Mouse (Mus musculus) liver, embryonic 13.5 days (tissue): ENCODE results near the gene Uhrf2. TPM values are rescaled to one million over a fixed set of nuclear protein-coding genes. Genes with fewer than 3 reads are reported as not detected.
"Not testable (repeated sequence)": the region's sequence is repeated elsewhere in the genome, so short reads cannot be mapped to it uniquely, and the experiment has no call there.

Experiments
- ATAC-seq: fragments of 200-750 bp; cut with Nextera tagmentation; 2 replicates; pipeline ENCODE4 v1.8.0; 2017; ENCODE audit warnings: low read depth, mild to moderate bottlenecking, moderate number of reproducible peaks, moderate library complexity
- DNase-seq: peaks from one replicate; pipeline ENCODE4 v3.0.0; 2022
- H3K27ac ChIP-seq: fragments of 300-500 bp; sonication (generic); 2 replicates; pipeline ENCODE4 v1.5.1; 2015; ENCODE audit warnings: moderate library complexity, mild to moderate bottlenecking, inconsistent platforms
- H3K27me3 ChIP-seq: fragments of 300-500 bp; sonication (generic); 2 replicates; pipeline ENCODE4 v1.6.1; 2015; ENCODE audit warnings: mild to moderate bottlenecking, inconsistent platforms
- H3K36me3 ChIP-seq: fragments of 300-500 bp; sonication (generic); 2 replicates; pipeline ENCODE4 v1.6.1; 2015; ENCODE audit warnings: mild to moderate bottlenecking, inconsistent platforms
- H3K4me1 ChIP-seq: fragments of 300-500 bp; sonication (generic); replicated peaks from 2 replicates; pipeline ENCODE4 v1.6.1; 2015; ENCODE audit warnings: inconsistent platforms
- H3K4me2 ChIP-seq: fragments of 300-500 bp; sonication (generic); 2 replicates; pipeline ENCODE4 v1.6.1; 2015; ENCODE audit warnings: inconsistent platforms, mild to moderate bottlenecking, moderate library complexity
- H3K4me3 ChIP-seq: fragments of 300-500 bp; sonication (generic); replicated peaks from 2 replicates; pipeline ENCODE4 v1.5.1; 2015; ENCODE audit warnings: mild to moderate bottlenecking, inconsistent platforms
- H3K9ac ChIP-seq: fragments of 300-500 bp; sonication (generic); 2 replicates; pipeline ENCODE4 v1.6.1; 2015; ENCODE audit warnings: mild to moderate bottlenecking, inconsistent platforms
- H3K9me3 ChIP-seq: fragments of 300-500 bp; sonication (generic); replicated peaks from 2 replicates; pipeline ENCODE4 v1.6.1; 2016; ENCODE audit warnings: inconsistent platforms
- WGBS: fragments of 180-500 bp; shearing (Covaris S2); methylation state at CpG from one replicate; pipeline ENCODE4 v1.1.7; 2015; ENCODE audit not compliant: insufficient replicate concordance; 5-methylcytosine and 5-hydroxymethylcytosine counted together
- polyA plus RNA-seq: library from polyadenylated mRNA; unstranded; fragments of >200 nt; fragmentation: Nextera tagmentation; extraction: Ambion mirVana; gene quantifications from 2 replicates; pipeline ENCODE4 v1.2.1, GENCODE M21; 2015

Gene Uhrf2
- polyA plus RNA-seq, 1 experiment from 2014 or later, result 31.3 TPM

DNA sequence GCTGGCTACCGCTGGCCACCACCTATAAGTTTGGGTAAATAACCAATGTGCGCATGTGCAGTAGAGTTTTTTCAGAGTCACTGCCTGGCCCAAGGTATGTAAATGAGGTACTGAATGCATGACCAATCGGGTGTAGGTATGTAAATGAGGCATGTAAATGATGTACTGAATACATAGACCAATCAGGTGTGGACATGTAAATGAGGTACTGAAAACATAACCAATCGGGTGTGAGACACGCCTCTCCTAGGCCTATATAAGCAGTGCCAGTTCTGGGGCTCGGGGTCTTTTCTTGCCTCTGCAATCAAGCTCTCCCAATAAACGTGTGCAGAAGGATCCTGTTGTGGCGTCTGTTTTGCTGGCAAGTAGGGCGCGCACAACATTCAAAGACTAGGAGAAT, 6.9 kb upstream of the Uhrf2 start:
- not testable (repeated sequence) for ATAC-seq, H3K4me2 ChIP-seq

GRCm38 (mm10) chr19:30029002-30029710, 1.2 kb upstream of the Uhrf2 start:
- DNase-seq (no peak), ATAC-seq (no peak)
- no peaks in the 10 kb centered on the region for H3K9me3 ChIP-seq
- no peaks in the 10 kb centered on the region for H3K27me3 ChIP-seq
- 70% methylated on average over 11 of the region's 11 CpGs for WGBS
- H3K27ac ChIP-seq, result no peak overlapping the region
- peaks cover 31% of the 10 kb centered on the region for H3K4me1 ChIP-seq
- peak overlapping the region; percentile 99; the same call in 1 of the 2 replicates for H3K4me3 ChIP-seq
- peak overlapping the region; percentile 99; the same call in 1 of the 2 replicates for H3K9ac ChIP-seq
- peak overlapping the region; percentile 90; the same call in 1 of the 2 replicates for H3K4me2 ChIP-seq
- no peaks in the 10 kb centered on the region; the same call in 1 of the 2 replicates for H3K36me3 ChIP-seq

More for the DNA sequence above, 6.9 kb upstream of the Uhrf2 start:
- not testable (repeated sequence) for H3K9ac ChIP-seq, DNase-seq, H3K4me3 ChIP-seq, H3K9me3 ChIP-seq, H3K27ac ChIP-seq, H3K27me3 ChIP-seq, H3K4me1 ChIP-seq, H3K36me3 ChIP-seq
- 85% methylated on average over 10 of the region's 10 CpGs for WGBS

GRCm38 (mm10) chr19:30030636-30031467, 539 bp downstream of the Uhrf2 start:
- under 1% methylated on average over 68 of the region's 92 CpGs for WGBS
- Histone ChIP-seq H3K27ac (peak overlapping the region; percentile 92), H3K27me3 (no peaks in the 10 kb centered on the region), H3K9me3 (no peaks in the 10 kb centered on the region), H3K9ac (peak overlapping the region; percentile 99), H3K4me2 (peak overlapping the region; percentile 90), H3K4me1 (peaks cover 45% of the 10 kb centered on the region), H3K36me3 (no peaks in the 10 kb centered on the region; the same call in 1 of the 2 replicates), H3K4me3 (peak overlapping the region; percentile 99)
- ATAC-seq (peak; percentile 76), DNase-seq (peak; percentile 19)

DNA sequence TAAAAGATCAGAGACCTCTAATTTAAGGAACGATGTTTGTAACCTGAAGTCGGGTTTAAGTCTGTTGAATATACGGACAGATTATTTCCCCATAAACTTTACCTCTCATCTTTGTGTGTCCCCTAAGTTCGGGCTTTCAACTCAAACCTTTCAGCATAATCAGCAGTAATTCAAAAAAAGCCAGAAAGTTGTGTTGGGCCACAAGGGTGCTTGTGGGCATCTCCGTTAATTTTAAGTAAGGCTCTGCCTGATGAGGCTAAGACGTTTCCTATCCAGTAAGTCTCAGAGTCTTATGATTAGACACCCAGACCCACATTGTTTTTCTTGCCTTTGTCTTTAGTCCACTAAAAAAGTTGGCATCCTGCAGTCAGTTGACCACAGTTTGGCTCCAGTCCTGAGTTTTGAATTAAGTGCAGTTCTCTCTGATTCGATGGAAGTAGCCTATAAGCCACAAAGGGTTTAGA, 1.2 kb downstream of the Uhrf2 start:
- 1% methylated on average over 7 of the region's 7 CpGs for WGBS
- H3K36me3 ChIP-seq, result no peaks in the 10 kb centered on the region; the same call in 1 of the 2 replicates
- no peak for DNase-seq
- peak overlapping the region; percentile 92 for H3K27ac ChIP-seq
- H3K4me2 ChIP-seq, result peak overlapping the region; percentile 90
- H3K9me3 ChIP-seq, result no peaks in the 10 kb centered on the region
- H3K9ac ChIP-seq, result peak overlapping the region; percentile 99
- no peaks in the 10 kb centered on the region for H3K27me3 ChIP-seq
- ATAC-seq, result no peak
- H3K4me1 ChIP-seq, result peaks cover 52% of the 10 kb centered on the region
- H3K4me3 ChIP-seq, result peak overlapping the region; percentile 99

- no peak overlapping the region; the same call in 1 of the 2 replicates for H3K27ac ChIP-seq
- H3K4me3 ChIP-seq, result peak overlapping the region; percentile 99
- DNase-seq, result no peak
- no peak for ATAC-seq
- H3K27me3 ChIP-seq, result no peaks in the 10 kb centered on the region
- no peaks in the 10 kb centered on the region; the same call in 1 of the 2 replicates for H3K36me3 ChIP-seq
- peak overlapping the region; percentile 99 for H3K9ac ChIP-seq
- 37% methylated on average over 3 of the region's 3 CpGs for WGBS
- peaks cover 59% of the 10 kb centered on the region for H3K4me1 ChIP-seq
- H3K4me2 ChIP-seq, result peak overlapping the region; percentile 90
- no peaks in the 10 kb centered on the region for H3K9me3 ChIP-seq
These were observed 1.9 kb downstream of the Uhrf2 start for GRCm38 (mm10) chr19:30032206-30032605.

DNA sequence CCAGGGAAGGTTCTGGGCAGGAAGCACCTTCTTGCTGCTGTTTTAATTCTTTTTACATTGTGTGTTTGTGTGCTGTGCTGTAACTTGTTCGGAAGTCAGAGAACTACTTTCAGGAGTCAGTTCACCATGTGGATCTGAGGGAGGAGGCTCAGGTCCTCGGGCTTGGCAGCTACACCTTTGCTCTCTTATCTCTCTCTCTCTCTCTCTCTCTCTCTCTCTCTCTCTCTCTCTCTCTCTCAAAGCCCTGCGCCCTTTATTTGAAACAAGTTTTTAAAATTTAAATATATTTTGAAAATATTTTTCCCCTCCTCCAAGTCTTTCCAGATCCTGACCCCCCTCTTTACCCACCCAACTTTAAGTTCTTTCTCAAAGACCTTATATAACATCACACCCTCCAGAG, 5.0 kb downstream of the Uhrf2 start:
- H3K4me3 ChIP-seq, result no peak overlapping the region
- ATAC-seq (no peak), DNase-seq (no peak)
- WGBS, result 37% methylated on average over 3 of the region's 3 CpGs
- 0 out of 2 replicates have a peak overlapping the region, but pooled peaks have one; percentile 45 for H3K9ac ChIP-seq
- H3K27ac ChIP-seq, result no peak overlapping the region
- H3K9me3 ChIP-seq, result no peaks in the 10 kb centered on the region
- no peaks in the 10 kb centered on the region for H3K27me3 ChIP-seq
- no peak overlapping the region for H3K4me2 ChIP-seq
- no peaks in the 10 kb centered on the region; the same call in 1 of the 2 replicates for H3K36me3 ChIP-seq
- peaks cover 52% of the 10 kb centered on the region for H3K4me1 ChIP-seq

GRCm38 (mm10) chr19:30043691-30044090, 13.4 kb downstream of the Uhrf2 start:
- 85% methylated on average over 2 of the region's 2 CpGs for WGBS
- no peak overlapping the region for H3K27ac ChIP-seq
- no peak overlapping the region for H3K9ac ChIP-seq
- no peak for ATAC-seq
- H3K4me1 ChIP-seq, result peaks cover 8% of the 10 kb centered on the region
- no peak overlapping the region for H3K4me3 ChIP-seq
- H3K9me3 ChIP-seq, result no peaks in the 10 kb centered on the region
- no peak for DNase-seq
- peaks cover 47% of the 10 kb centered on the region for H3K36me3 ChIP-seq
- H3K27me3 ChIP-seq, result no peaks in the 10 kb centered on the region
- no peak overlapping the region for H3K4me2 ChIP-seq

GRCm38 (mm10) chr19:30044630-30045029, 14.3 kb downstream of the Uhrf2 start:
- Histone ChIP-seq H3K36me3 (peaks cover 47% of the 10 kb centered on the region), H3K9ac (no peak overlapping the region), H3K4me2 (no peak overlapping the region), H3K4me3 (no peak overlapping the region), H3K4me1 (peaks cover 17% of the 10 kb centered on the region), H3K27ac (no peak overlapping the region), H3K9me3 (no peaks in the 10 kb centered on the region), H3K27me3 (no peaks in the 10 kb centered on the region)
- WGBS, result 83% methylated on average over 1 of the region's 1 CpGs
- no peak for DNase-seq
- ATAC-seq, result no peak

DNA sequence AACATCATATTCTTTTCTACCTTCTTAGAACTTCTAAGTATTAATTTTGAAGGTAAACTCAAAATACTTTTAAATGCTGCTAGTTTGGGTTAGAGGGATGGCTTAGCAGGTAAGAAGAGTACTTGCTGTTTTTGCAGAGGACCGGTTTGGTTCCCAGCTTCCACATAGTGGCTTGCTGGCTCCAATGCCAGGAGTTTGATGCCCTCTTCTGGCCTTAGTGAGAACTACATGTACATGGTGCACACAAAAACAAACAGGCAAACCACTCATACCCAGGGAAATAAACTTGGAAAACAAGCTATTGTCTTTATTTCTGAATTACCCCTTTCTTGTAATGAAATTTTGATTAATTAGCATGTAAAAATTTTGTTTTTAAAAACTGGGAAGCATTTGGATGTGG, 15.5 kb downstream of the Uhrf2 start:
- ATAC-seq, result no peak
- Histone ChIP-seq H3K9ac (no peak overlapping the region), H3K36me3 (peaks cover 47% of the 10 kb centered on the region), H3K4me1 (peaks cover 26% of the 10 kb centered on the region), H3K4me2 (no peak overlapping the region), H3K27ac (no peak overlapping the region), H3K27me3 (no peaks in the 10 kb centered on the region), H3K4me3 (no peak overlapping the region), H3K9me3 (no peaks in the 10 kb centered on the region)
- peak; percentile 31 for DNase-seq
- WGBS, result 58% methylated on average over 1 of the region's 1 CpGs

DNA sequence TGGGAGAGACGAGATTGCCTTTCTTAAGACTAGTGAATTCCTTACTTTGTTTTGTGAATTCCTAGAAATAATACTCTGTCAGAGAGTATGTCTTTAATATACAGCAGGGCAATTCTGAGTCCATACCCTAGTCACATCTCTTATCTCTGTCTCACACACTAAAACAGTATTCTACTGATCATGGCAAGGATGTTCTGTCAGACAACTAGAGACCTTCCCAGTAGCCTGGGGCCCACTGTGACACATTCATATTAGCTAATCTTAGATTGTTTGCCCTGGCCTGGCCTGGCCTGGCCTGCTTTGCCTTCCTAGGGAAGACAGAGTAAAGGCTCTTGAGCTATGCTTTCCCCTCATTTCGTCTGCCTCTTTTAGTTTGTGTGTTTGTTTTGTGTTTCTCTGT, 20.3 kb downstream of the Uhrf2 start:
- peak overlapping the region; percentile 51 for H3K9ac ChIP-seq
- H3K27ac ChIP-seq, result peak overlapping the region; percentile 87
- peak overlapping the region; percentile 59 for H3K4me2 ChIP-seq

DNA sequence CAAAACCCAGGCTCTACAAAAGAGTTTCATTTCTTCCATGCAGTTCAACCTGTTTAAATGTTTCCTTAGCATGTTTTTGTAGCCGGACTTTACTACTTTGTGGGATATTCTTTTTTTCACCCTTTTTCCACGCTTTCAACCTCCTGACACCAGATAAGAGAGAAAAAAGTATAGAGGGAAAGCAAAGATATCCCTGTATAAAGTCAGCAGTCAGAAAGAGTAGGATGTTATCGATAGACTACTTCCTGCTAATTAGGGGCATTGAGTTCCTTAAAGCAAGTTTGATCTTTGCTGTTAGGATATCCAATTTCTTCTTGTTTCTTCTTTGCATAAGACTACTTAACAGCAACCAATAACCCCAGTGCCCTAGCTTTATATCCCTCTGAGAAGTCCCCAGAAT, 21.2 kb downstream of the Uhrf2 start:
- peak overlapping the region; percentile 87 for H3K27ac ChIP-seq
- H3K27me3 ChIP-seq, result no peaks in the 10 kb centered on the region
- peak overlapping the region; percentile 59; the same call in 1 of the 2 replicates for H3K4me2 ChIP-seq
- H3K9ac ChIP-seq, result peak overlapping the region; percentile 49
- ATAC-seq (no peak), DNase-seq (no peak)
- H3K9me3 ChIP-seq, result no peaks in the 10 kb centered on the region
- no peak overlapping the region for H3K4me3 ChIP-seq
- H3K36me3 ChIP-seq, result peaks cover 15% of the 10 kb centered on the region
- WGBS, result 39% methylated on average over 3 of the region's 3 CpGs
- peaks cover 55% of the 10 kb centered on the region for H3K4me1 ChIP-seq

More for the DNA sequence above, 20.3 kb downstream of the Uhrf2 start:
- 22% methylated on average over 2 of the region's 2 CpGs for WGBS
- Histone ChIP-seq H3K36me3 (peaks cover 21% of the 10 kb centered on the region), H3K9me3 (no peaks in the 10 kb centered on the region), H3K4me1 (peaks cover 55% of the 10 kb centered on the region), H3K4me3 (peak overlapping the region; percentile 13), H3K27me3 (no peaks in the 10 kb centered on the region)
- DNase-seq, result peak; percentile 70
- peak; percentile 98 for ATAC-seq
